Mouse (Mus musculus): Measurements from ENCODE around the gene Ccng1. TPM values are rescaled to one million over a fixed set of nuclear protein-coding genes. Genes with fewer than 3 reads are reported as not detected.

Ccng1 gene
- polyA plus RNA-seq, 1 experiment from 2014 or later, result 35.8 TPM

- DNase-seq (peak; percentile 88), ATAC-seq (ENCODE audit: insufficient read depth) (no peak)
- Histone ChIP-seq H3K4me1 (ENCODE audit: insufficient read depth) (no peaks in the 10 kb centered on the region), H3K9me3 (ENCODE audit: low read depth, low read length) (no peaks in the 10 kb centered on the region), H3K36me3 (ENCODE audit: insufficient read depth) (no peaks in the 10 kb centered on the region), H3K9ac (no peak overlapping the region), H3K27me3 (ENCODE audit: insufficient read depth, low read length) (no peaks in the 10 kb centered on the region), H3K27ac (ENCODE audit: low read depth) (no peak overlapping the region), H3K4me3 (ENCODE audit: low read depth, low read length) (no peak overlapping the region), H3K4me2 (no peak overlapping the region)
- 44% methylated on average over 12 of the region's 12 CpGs for WGBS
- TF ChIP-seq CTCF (IDR thresholded peaks at IDR 0.05; ENCODE audit: low read depth), result peak; percentile 71
Observed at GRCm38 (mm10) chr11:40775315-40776269, 20.5 kb upstream of the Ccng1 start.

- Histone ChIP-seq H3K27me3 (ENCODE audit: insufficient read depth, low read length) (no peaks in the 10 kb centered on the region), H3K4me3 (ENCODE audit: low read depth, low read length) (no peak overlapping the region), H3K9me3 (ENCODE audit: low read depth, low read length) (no peaks in the 10 kb centered on the region), H3K9ac (no peak overlapping the region), H3K27ac (ENCODE audit: low read depth) (no peak overlapping the region), H3K36me3 (ENCODE audit: insufficient read depth) (no peaks in the 10 kb centered on the region), H3K4me1 (ENCODE audit: insufficient read depth) (no peaks in the 10 kb centered on the region), H3K4me2 (no peak overlapping the region)
- ATAC-seq (ENCODE audit: insufficient read depth) (no peak), DNase-seq (no peak)
- WGBS, result 74% methylated on average over 4 of the region's 4 CpGs
- TF ChIP-seq CTCF (IDR thresholded peaks at IDR 0.05; ENCODE audit: low read depth), result no peak
Observed at GRCm38 (mm10) chr11:40764690-40765089, 9.6 kb upstream of the Ccng1 start.

- Histone ChIP-seq H3K9ac (no peak overlapping the region), H3K4me1 (ENCODE audit: insufficient read depth) (no peaks in the 10 kb centered on the region), H3K27me3 (ENCODE audit: insufficient read depth, low read length) (no peaks in the 10 kb centered on the region), H3K4me3 (ENCODE audit: low read depth, low read length) (no peak overlapping the region), H3K9me3 (ENCODE audit: low read depth, low read length) (no peaks in the 10 kb centered on the region), H3K36me3 (ENCODE audit: insufficient read depth) (no peaks in the 10 kb centered on the region), H3K27ac (ENCODE audit: low read depth) (no peak overlapping the region), H3K4me2 (no peak overlapping the region)
- ATAC-seq (ENCODE audit: insufficient read depth), result peak; percentile 44
- peak; percentile 23 for DNase-seq
- TF ChIP-seq CTCF (IDR thresholded peaks at IDR 0.05; ENCODE audit: low read depth), result peak; percentile 52
- WGBS, result 25% methylated on average over 2 of the region's 2 CpGs
Observed at GRCm38 (mm10) chr11:40763395-40763794, 8.3 kb upstream of the Ccng1 start.

- Histone ChIP-seq H3K4me3 (ENCODE audit: low read depth, low read length) (no peak overlapping the region), H3K4me1 (ENCODE audit: insufficient read depth) (no peaks in the 10 kb centered on the region), H3K9ac (no peak overlapping the region), H3K27me3 (ENCODE audit: insufficient read depth, low read length) (no peaks in the 10 kb centered on the region), H3K9me3 (ENCODE audit: low read depth, low read length) (no peaks in the 10 kb centered on the region), H3K36me3 (ENCODE audit: insufficient read depth) (no peaks in the 10 kb centered on the region), H3K27ac (ENCODE audit: low read depth) (no peak overlapping the region), H3K4me2 (no peak overlapping the region)
- DNase-seq (no peak), ATAC-seq (ENCODE audit: insufficient read depth) (no peak)
- WGBS, result 84% methylated on average over 8 of the region's 8 CpGs
- no peak for TF ChIP-seq CTCF (IDR thresholded peaks at IDR 0.05; ENCODE audit: low read depth)
Observed at GRCm38 (mm10) chr11:40759896-40760295, 4.8 kb upstream of the Ccng1 start.

GRCm38 (mm10) chr11:40755968-40756367 is 857 bp upstream of the Ccng1 start:
- H3K27ac ChIP-seq (ENCODE audit: low read depth), result no peak overlapping the region
- ATAC-seq (ENCODE audit: insufficient read depth) (no peak), DNase-seq (no peak)
- H3K4me1 ChIP-seq (ENCODE audit: insufficient read depth), result no peaks in the 10 kb centered on the region
- H3K4me2 ChIP-seq, result peak overlapping the region; percentile 64
- no peak overlapping the region for H3K9ac ChIP-seq
- no peaks in the 10 kb centered on the region for H3K9me3 ChIP-seq (ENCODE audit: low read depth, low read length)
- H3K4me3 ChIP-seq (ENCODE audit: low read depth, low read length), result no peak overlapping the region
- no peaks in the 10 kb centered on the region for H3K27me3 ChIP-seq (ENCODE audit: insufficient read depth, low read length)
- no peaks in the 10 kb centered on the region for H3K36me3 ChIP-seq (ENCODE audit: insufficient read depth)
- no peak for TF ChIP-seq CTCF (IDR thresholded peaks at IDR 0.05; ENCODE audit: low read depth)
- WGBS, result 84% methylated on average over 8 of the region's 8 CpGs

GRCm38 (mm10) chr11:40754664-40755107 is 425 bp downstream of the Ccng1 start:
- peak overlapping the region; percentile 64 for H3K4me2 ChIP-seq
- no peaks in the 10 kb centered on the region for H3K27me3 ChIP-seq (ENCODE audit: insufficient read depth, low read length)
- H3K4me1 ChIP-seq (ENCODE audit: insufficient read depth), result no peaks in the 10 kb centered on the region
- peak overlapping the region; percentile 75 for H3K4me3 ChIP-seq (ENCODE audit: low read depth, low read length)
- ATAC-seq (ENCODE audit: insufficient read depth) (no peak; the same call in 1 of the 2 replicates), DNase-seq (peak; percentile 30)
- no peak for TF ChIP-seq CTCF (IDR thresholded peaks at IDR 0.05; ENCODE audit: low read depth)
- peaks cover 10% of the 10 kb centered on the region for H3K36me3 ChIP-seq (ENCODE audit: insufficient read depth)
- H3K9ac ChIP-seq, result peak overlapping the region; percentile 82
- no peaks in the 10 kb centered on the region for H3K9me3 ChIP-seq (ENCODE audit: low read depth, low read length)
- peak overlapping the region; percentile 6; the same call in 1 of the 2 replicates for H3K27ac ChIP-seq (ENCODE audit: low read depth)
- 2% methylated on average over 19 of the region's 19 CpGs for WGBS

GRCm38 (mm10) chr11:40753836-40754235 is 1.3 kb downstream of the Ccng1 start:
- Histone ChIP-seq H3K27ac (ENCODE audit: low read depth) (no peak overlapping the region), H3K4me1 (ENCODE audit: insufficient read depth) (no peaks in the 10 kb centered on the region), H3K9me3 (ENCODE audit: low read depth, low read length) (no peaks in the 10 kb centered on the region), H3K36me3 (ENCODE audit: insufficient read depth) (peaks cover 14% of the 10 kb centered on the region), H3K9ac (no peak overlapping the region), H3K4me3 (ENCODE audit: low read depth, low read length) (no peak overlapping the region; the same call in 1 of the 2 replicates), H3K4me2 (peak overlapping the region; percentile 64), H3K27me3 (ENCODE audit: insufficient read depth, low read length) (no peaks in the 10 kb centered on the region)
- no peak for ATAC-seq (ENCODE audit: insufficient read depth)
- no peak for TF ChIP-seq CTCF (IDR thresholded peaks at IDR 0.05; ENCODE audit: low read depth)
- peak; percentile 39 for DNase-seq
- 38% methylated on average over 6 of the region's 6 CpGs for WGBS

Measured in lung, embryonic 14.5 days (tissue).